Mouse (Mus musculus) telencephalon, adult 2 months (tissue): Measurements from ENCODE around the gene Cux2.

Experiments used
- DNase-seq: peaks from one replicate; pipeline ENCODE4 v3.0.0-alpha.2; 2011; ENCODE audit warnings: low read depth, low spot score

The Cux2 gene

GRCm38 (mm10) chr5:121962974-121963373 lies 86.9 kb downstream of the Cux2 start:
- peak; percentile 45 for DNase-seq

GRCm38 (mm10) chr5:121962359-121962758 lies 87.5 kb downstream of the Cux2 start:
- no peak for DNase-seq

GRCm38 (mm10) chr5:121961256-121961655 lies 88.6 kb downstream of the Cux2 start:
- no peak for DNase-seq

GRCm38 (mm10) chr5:121959688-121960087 lies 90.2 kb downstream of the Cux2 start:
- no peak for DNase-seq

GRCm38 (mm10) chr5:121958551-121958950 lies 91.4 kb downstream of the Cux2 start:
- no peak for DNase-seq

- no peak for DNase-seq
Observed at GRCm38 (mm10) chr5:121955806-121956205, 94.1 kb downstream of the Cux2 start.

GRCm38 (mm10) chr5:121950175-121950574 lies 99.7 kb downstream of the Cux2 start:
- no peak for DNase-seq

- DNase-seq = no peak
Observed at GRCm38 (mm10) chr5:121949050-121949443, 100.9 kb downstream of the Cux2 start.

GRCm38 (mm10) chr5:121948302-121949049 lies 101.4 kb downstream of the Cux2 start:
- DNase-seq = no peak

GRCm38 (mm10) chr5:121946657-121947245 lies 103.2 kb downstream of the Cux2 start:
- DNase-seq = no peak

GRCm38 (mm10) chr5:121945819-121946218 lies 104.1 kb downstream of the Cux2 start:
- no peak for DNase-seq

- DNase-seq = no peak
Observed at GRCm38 (mm10) chr5:121944021-121944790, 105.7 kb downstream of the Cux2 start.

GRCm38 (mm10) chr5:121943472-121943871 lies 106.4 kb downstream of the Cux2 start:
- no peak for DNase-seq

GRCm38 (mm10) chr5:121938065-121938849 lies 111.6 kb downstream of the Cux2 start:
- DNase-seq = no peak

GRCm38 (mm10) chr5:121930261-121930660 lies 119.6 kb downstream of the Cux2 start:
- no peak for DNase-seq

- no peak for DNase-seq
Observed at GRCm38 (mm10) chr5:121928362-121929000, 121.4 kb downstream of the Cux2 start.

GRCm38 (mm10) chr5:121926543-121926814 lies 123.4 kb downstream of the Cux2 start:
- no peak for DNase-seq

- DNase-seq = no peak
Observed at GRCm38 (mm10) chr5:121925751-121926542, 124.0 kb downstream of the Cux2 start.

GRCm38 (mm10) chr5:121925291-121925690 lies 124.6 kb downstream of the Cux2 start:
- no peak for DNase-seq

- DNase-seq = no peak
Observed at GRCm38 (mm10) chr5:121924423-121924822, 125.5 kb downstream of the Cux2 start.
